ENCODE assay signal across 13 mouse cellular contexts in genomic region chr6:86989576-86989975, GRCm38 (mm10). TPM values are rescaled to one million over a fixed set of nuclear protein-coding genes. Genes with fewer than 3 reads are reported as not detected.
DNase-seq lines count a peak whose midpoint lies in the region; ATAC-seq lines count a peak whose summit lies in the region.
"Had no signal": no experiment of that assay in that cellular context is flagged by ENCODE, and none has a peak within 500 bp of the region (broad histone marks: within the 10 kb centered on the region; RNA-seq: fewer than 3 reads in every experiment).

No protein-coding gene starts in this region.

- no peaks in the 10 kb centered on the region for H3K4me1 ChIP-seq in kidney, embryonic 16.5 days (ENCODE audit: insufficient read depth, low read length)
- H3K4me1 ChIP-seq: forebrain, embryonic 10.5 days; limb, embryonic 13.5 days had no signal

- H3K36me3 ChIP-seq in kidney, embryonic 16.5 days (ENCODE audit: insufficient read depth, low read length): no peaks in the 10 kb centered on the region

- H3K4me2 ChIP-seq in kidney, embryonic 16.5 days (replicated peaks; ENCODE audit: low read depth, low read length): no peak overlapping the region
- H3K4me2 ChIP-seq: limb, embryonic 13.5 days; lung, embryonic 14.5 days had no signal

- no peak overlapping the region for H3K27ac ChIP-seq in kidney, embryonic 16.5 days (ENCODE audit: low read length)
- H3K27ac ChIP-seq: forebrain, embryonic 10.5 days; limb, embryonic 13.5 days had no signal

- WGBS in kidney, embryonic 16.5 days: 86% methylated on average over 6 of the region's 6 CpGs

- no peaks in the 10 kb centered on the region for H3K27me3 ChIP-seq in kidney, embryonic 16.5 days (ENCODE audit: insufficient read depth, low read length)
- H3K27me3 ChIP-seq: limb, embryonic 13.5 days; megakaryocyte, embryonic 14.5 days had no signal

- H3K9ac ChIP-seq in kidney, embryonic 16.5 days (replicated peaks; ENCODE audit: low read length): no peak overlapping the region
- H3K9ac ChIP-seq: limb, embryonic 13.5 days; lung, embryonic 14.5 days had no signal

- ATAC-seq in kidney, embryonic 16.5 days (ENCODE audit: low FRiP score, low TSS enrichment): no peak
- no peak for ATAC-seq in monocyte, adult 5-6 weeks (replicated peaks; ENCODE audit: insufficient number of reproducible peaks, low FRiP score, low TSS enrichment, poor library complexity, severe bottlenecking)

- DNase-seq in kidney, adult 18-20 months: peak; percentile 35
- peak; percentile 77 for DNase-seq in adrenal gland, adult 2 months
- DNase-seq in heart, adult 8-10 months (ENCODE audit: low spot score): peak; percentile 44
- peak; percentile 78 for DNase-seq in heart, postnatal 4 days
- DNase-seq in frontal cortex, postnatal 14 days (ENCODE audit: low spot score in 2 of 2): no peak
- DNase-seq in layer of hippocampus, postnatal 10 days (ENCODE audit: low spot score in 2 of 2): no peak
- DNase-seq: lung, embryonic 14.5 days; thymus, postnatal 4 days had no signal

- no peak overlapping the region for H3K4me3 ChIP-seq in kidney, embryonic 16.5 days (ENCODE audit: low read length)
- H3K4me3 ChIP-seq: forebrain, embryonic 10.5 days; limb, embryonic 13.5 days; megakaryocyte, embryonic 14.5 days had no signal

- H3K9me3 ChIP-seq in kidney, embryonic 16.5 days (ENCODE audit: low read length): no peaks in the 10 kb centered on the region
- H3K9me3 ChIP-seq: forebrain, embryonic 10.5 days; limb, embryonic 13.5 days; megakaryocyte, embryonic 14.5 days had no signal

RNA-seq across cellular contexts. Expression of gene Nfu1, which starts 19.5 kb away (rescaled TPM):
- polyA plus RNA-seq in kidney, embryonic 16.5 days (2015; fragmentation: Nextera tagmentation; extraction: Ambion mirVana): 97.9 and 99.2 TPM in 2 replicates
- total RNA-seq in adrenal gland, adult 2 months (2021): 10 to 100 TPM; 84.3 to 92.5 TPM
- 57.6 and 66.9 TPM in 2 replicates for polyA plus RNA-seq in adrenal gland, adult 2 months (2012; rRNA removed)
- 10 to 100 TPM; 78.5 to 83.2 (median 80.7) TPM for total RNA-seq in heart, adult 8-10 months (2022)
- total RNA-seq in heart, postnatal 4 days (2021): 10 to 100 TPM; 73.1 to 79.3 TPM
- total RNA-seq in monocyte, adult 5-6 weeks (2017): 44.4 to 57.2 TPM (median 44.7 TPM) in 3 replicates
- 10 to 100 TPM; 59.3 to 63.0 TPM for total RNA-seq in layer of hippocampus, postnatal 10 days (2021)

RNA-seq across cellular contexts. Expression of gene Gfpt1, which starts 53.1 kb away (rescaled TPM):
- polyA plus RNA-seq in kidney, embryonic 16.5 days (2015; fragmentation: Nextera tagmentation; extraction: Ambion mirVana): 18.1 and 20.7 TPM in 2 replicates
- 10 to 100 TPM; 37.1 to 42.4 TPM for total RNA-seq in adrenal gland, adult 2 months (2021)
- polyA plus RNA-seq in adrenal gland, adult 2 months (2012; rRNA removed): 3.0 and 4.3 TPM in 2 replicates
- total RNA-seq in heart, adult 8-10 months (2022): 10 to 100 TPM; 16.0 to 21.4 (median 16.7) TPM
- 10 to 100 TPM; 21.6 to 22.9 TPM for total RNA-seq in heart, postnatal 4 days (2021)
- 109 to 144 TPM (median 109 TPM) in 3 replicates for total RNA-seq in monocyte, adult 5-6 weeks (2017)
- total RNA-seq in layer of hippocampus, postnatal 10 days (2021): 10 to 100 TPM; 64.1 to 66.4 TPM

Comparison
In these comparisons a context has a peak if more than half of its experiments do, and no peak if none do; other contexts are left out.
1. DNase-seq: peak in kidney, adult 18-20 months (single experiment), adrenal gland, adult 2 months (single experiment), heart, adult 8-10 months (single experiment) and heart, postnatal 4 days (single experiment); none in frontal cortex, postnatal 14 days (0 of 2) and layer of hippocampus, postnatal 10 days (0 of 2).